Mouse (Mus musculus) liver, embryonic 16.5 days (tissue): ENCODE data around the gene Clcnka. TPM values are rescaled to one million over a fixed set of nuclear protein-coding genes. Genes with fewer than 3 reads are reported as not detected.

Experiments used
- ATAC-seq: fragments of 200-750 bp; cut with Nextera tagmentation; 2 replicates; pipeline ENCODE4 v1.8.0; 2017; ENCODE audit warnings: low read depth, mild to moderate bottlenecking, moderate number of reproducible peaks, moderate library complexity
- H3K27ac ChIP-seq: fragments of 300-500 bp; sonication (generic); 2 replicates; pipeline ENCODE4 v1.5.1; 2014; ENCODE audit warnings: mild to moderate bottlenecking, low read length
- H3K27me3 ChIP-seq: fragments of 300-500 bp; sonication (generic); 2 replicates; pipeline ENCODE4 v1.6.1; 2014; ENCODE audit warnings: low read depth, low read length, mixed read lengths; ENCODE audit not compliant: control insufficient read depth, insufficient read depth
- H3K36me3 ChIP-seq: fragments of 300-500 bp; sonication (generic); 2 replicates; pipeline ENCODE4 v1.6.1; 2014; ENCODE audit warnings: mild to moderate bottlenecking; ENCODE audit not compliant: control insufficient read depth, insufficient read depth
- H3K4me1 ChIP-seq: fragments of 300-500 bp; sonication (generic); 2 replicates; pipeline ENCODE4 v1.6.1; 2014; ENCODE audit warnings: low read depth, low read length, mixed read lengths; ENCODE audit not compliant: control insufficient read depth
- H3K4me2 ChIP-seq: fragments of 300-500 bp; sonication (generic); 2 replicates; pipeline ENCODE4 v1.6.1; 2014; ENCODE audit warnings: low read depth, low read length, mixed read lengths
- H3K4me3 ChIP-seq: fragments of 300-500 bp; sonication (generic); 2 replicates; pipeline ENCODE4 v1.5.1; 2014; ENCODE audit warnings: low read depth, mild to moderate bottlenecking, low read length
- H3K9ac ChIP-seq: fragments of 300-500 bp; sonication (generic); 2 replicates; pipeline ENCODE4 v1.6.1; 2014; ENCODE audit warnings: low read depth, low read length
- H3K9me3 ChIP-seq: fragments of 300-500 bp; sonication (generic); replicated peaks from 2 replicates; pipeline ENCODE4 v1.6.1; 2016; ENCODE audit warnings: low read length; ENCODE audit not compliant: control insufficient read depth
- WGBS: fragments of 180-500 bp; shearing (Covaris S2); extraction: QIAGEN DNeasy Blood & Tissue Kit; methylation state at CpG from one replicate; pipeline ENCODE4 v1.1.7; 2014; ENCODE audit not compliant: insufficient replicate concordance; 5-methylcytosine and 5-hydroxymethylcytosine counted together
- polyA plus RNA-seq: library from polyadenylated mRNA; unstranded; fragments of >200 nt; fragmentation: Nextera tagmentation; extraction: Ambion mirVana; gene quantifications from 2 replicates; pipeline ENCODE4 v1.2.1, GENCODE M21; 2015

The Clcnka gene
- polyA plus RNA-seq, 1 experiment from 2014 or later: 0.05 TPM

- Histone ChIP-seq H3K9me3 (no peaks in the 10 kb centered on the region), H3K4me2 (no peak overlapping the region), H3K9ac (no peak overlapping the region), H3K4me1 (peaks cover 7% of the 10 kb centered on the region), H3K27ac (no peak overlapping the region), H3K36me3 (no peaks in the 10 kb centered on the region), H3K27me3 (peaks cover 6% of the 10 kb centered on the region), H3K4me3 (no peak overlapping the region)
- ATAC-seq: no peak
- 77% methylated on average over 13 of the region's 13 CpGs for WGBS
These were observed 25.3 kb upstream of the Clcnka start for GRCm38 (mm10) chr4:141423691-141424431.

- Histone ChIP-seq H3K4me3 (no peak overlapping the region), H3K9ac (no peak overlapping the region), H3K27ac (no peak overlapping the region), H3K36me3 (no peaks in the 10 kb centered on the region), H3K4me1 (peaks cover 7% of the 10 kb centered on the region), H3K4me2 (no peak overlapping the region), H3K9me3 (no peaks in the 10 kb centered on the region), H3K27me3 (peaks cover 6% of the 10 kb centered on the region)
- no peak for ATAC-seq
- WGBS: 73% methylated on average over 5 of the region's 5 CpGs
These were observed 24.8 kb upstream of the Clcnka start for GRCm38 (mm10) chr4:141423288-141423687.

GRCm38 (mm10) chr4:141422841-141423240, 24.3 kb upstream of the Clcnka start:
- Histone ChIP-seq H3K9me3 (no peaks in the 10 kb centered on the region), H3K4me2 (no peak overlapping the region), H3K4me3 (no peak overlapping the region), H3K36me3 (no peaks in the 10 kb centered on the region), H3K4me1 (peaks cover 7% of the 10 kb centered on the region), H3K27me3 (peaks cover 6% of the 10 kb centered on the region), H3K27ac (no peak overlapping the region), H3K9ac (no peak overlapping the region)
- WGBS: 58% methylated on average over 5 of the region's 5 CpGs
- ATAC-seq: no peak

GRCm38 (mm10) chr4:141421423-141421822, 22.9 kb upstream of the Clcnka start:
- peaks cover 6% of the 10 kb centered on the region for H3K27me3 ChIP-seq
- WGBS: 66% methylated on average over 14 of the region's 14 CpGs
- no peaks in the 10 kb centered on the region for H3K9me3 ChIP-seq
- no peak overlapping the region for H3K9ac ChIP-seq
- no peak overlapping the region for H3K27ac ChIP-seq
- H3K4me3 ChIP-seq: no peak overlapping the region
- no peaks in the 10 kb centered on the region for H3K36me3 ChIP-seq
- no peak for ATAC-seq
- H3K4me2 ChIP-seq: no peak overlapping the region
- peaks cover 7% of the 10 kb centered on the region for H3K4me1 ChIP-seq

GRCm38 (mm10) chr4:141420886-141421285, 22.4 kb upstream of the Clcnka start:
- ATAC-seq: no peak; the same call in 1 of the 2 replicates

GRCm38 (mm10) chr4:141420192-141420829, 21.8 kb upstream of the Clcnka start, which contains the start of gene Hspb7:
Hspb7 (plus strand) TSS chr4:141420779.
- Histone ChIP-seq H3K9me3 (no peaks in the 10 kb centered on the region), H3K9ac (no peak within 1 kb of the TSS), H3K27ac (no peak within 1 kb of the TSS), H3K4me1 (peaks cover 7% of the 10 kb centered on the region), H3K36me3 (no peaks in the 10 kb centered on the region), H3K4me2 (no peak within 1 kb of the TSS), H3K27me3 (peaks cover 3% of the 10 kb centered on the region), H3K4me3 (no peak within 1 kb of the TSS)
- WGBS: 48% methylated on average over 9 of the region's 9 CpGs
- ATAC-seq: no peak

More at GRCm38 (mm10) chr4:141420886-141421285, 22.4 kb upstream of the Clcnka start:
- Histone ChIP-seq H3K4me2 (no peak overlapping the region), H3K27me3 (peaks cover 6% of the 10 kb centered on the region), H3K9me3 (no peaks in the 10 kb centered on the region), H3K4me1 (peaks cover 7% of the 10 kb centered on the region), H3K4me3 (no peak overlapping the region), H3K27ac (no peak overlapping the region), H3K36me3 (no peaks in the 10 kb centered on the region), H3K9ac (no peak overlapping the region)
- WGBS: 39% methylated on average over 9 of the region's 9 CpGs

GRCm38 (mm10) chr4:141419398-141420191, 21.1 kb upstream of the Clcnka start:
- H3K27ac ChIP-seq: no peak overlapping the region
- no peak overlapping the region for H3K9ac ChIP-seq
- ATAC-seq: no peak
- no peaks in the 10 kb centered on the region for H3K36me3 ChIP-seq
- H3K4me3 ChIP-seq: no peak overlapping the region
- 25% methylated on average over 27 of the region's 27 CpGs for WGBS
- peaks cover 7% of the 10 kb centered on the region for H3K4me1 ChIP-seq
- no peaks in the 10 kb centered on the region for H3K9me3 ChIP-seq
- H3K27me3 ChIP-seq: no peaks in the 10 kb centered on the region; the same call in 1 of the 2 replicates
- H3K4me2 ChIP-seq: no peak overlapping the region

GRCm38 (mm10) chr4:141415924-141416323, 17.4 kb upstream of the Clcnka start, which contains the start of gene Clcnkb:
Clcnkb (minus strand) TSS chr4:141416014.
- no peak within 1 kb of the TSS for H3K27ac ChIP-seq
- no peak within 1 kb of the TSS for H3K4me2 ChIP-seq
- H3K9me3 ChIP-seq: no peaks in the 10 kb centered on the region
- H3K36me3 ChIP-seq: no peaks in the 10 kb centered on the region
- no peaks in the 10 kb centered on the region for H3K27me3 ChIP-seq
- H3K9ac ChIP-seq: no peak within 1 kb of the TSS
- WGBS: 39% methylated on average over 7 of the region's 7 CpGs
- peaks cover 3% of the 10 kb centered on the region for H3K4me1 ChIP-seq
- no peak within 1 kb of the TSS for H3K4me3 ChIP-seq
- no peak for ATAC-seq
